8 mouse cellular contexts compared by ENCODE assay signal in genomic region chr4:136425000-136425288, GRCm38 (mm10). TPM values are rescaled to one million over a fixed set of nuclear protein-coding genes. Genes with fewer than 3 reads are reported as not detected.
DNase-seq lines count a peak whose midpoint lies in the region; ATAC-seq and TF ChIP-seq lines count a peak whose summit lies in the region.

No protein-coding gene starts in this region.

- DNase-seq in adrenal gland, adult 2 months, result peak; percentile 24
- DNase-seq in adrenal gland, adult 8-10 months, result no peak
- peak; percentile 19 for DNase-seq in CD4-positive helper T cell, adult 2 months (ENCODE audit: low read depth, low spot score)
- DNase-seq in embryo, embryonic 9.5 days (ENCODE audit: extremely low spot score), result peak; percentile 47
- DNase-seq in induced T-regulatory cell, adult 2 months (ENCODE audit: low read depth), result peak; percentile 33
- DNase-seq in lung, embryonic 14.5 days, result peak; percentile 27
- peak; percentile 50 for DNase-seq in stomach, postnatal 0 days (ENCODE audit: low spot score)
- DNase-seq in T-cell, adult 2 months (ENCODE audit: low spot score), result no peak

- TF ChIP-seq EP300 in stomach, postnatal 0 days (optimal IDR thresholded peaks at IDR 0.05), result no peak

- no peaks in the 10 kb centered on the region for H3K4me1 ChIP-seq in lung, embryonic 14.5 days (ENCODE audit: insufficient read depth)
- H3K4me1 ChIP-seq in stomach, postnatal 0 days (replicated peaks; ENCODE audit: control insufficient read depth, insufficient read depth), result peaks cover 6% of the 10 kb centered on the region

- WGBS in lung, embryonic 14.5 days, result 3% methylated on average over 15 of the region's 15 CpGs
- 4% methylated on average over 15 of the region's 15 CpGs for WGBS in stomach, postnatal 0 days

- no peaks in the 10 kb centered on the region for H3K36me3 ChIP-seq in lung, embryonic 14.5 days (ENCODE audit: insufficient read depth)
- no peaks in the 10 kb centered on the region for H3K36me3 ChIP-seq in stomach, postnatal 0 days (ENCODE audit: control insufficient read depth, insufficient read depth, low read length)

- TF ChIP-seq CTCF in lung, embryonic 14.5 days (IDR thresholded peaks at IDR 0.05; ENCODE audit: low read depth), result peak; percentile 47
- peak; percentile 60 for TF ChIP-seq CTCF in stomach, postnatal 0 days (IDR thresholded peaks at IDR 0.05; ENCODE audit: low read depth)

- peaks cover 29% of the 10 kb centered on the region for H3K27me3 ChIP-seq in lung, embryonic 14.5 days (ENCODE audit: insufficient read depth, low read length)
- H3K27me3 ChIP-seq in stomach, postnatal 0 days (ENCODE audit: control insufficient read depth, insufficient read depth, low read length), result 0 out of 2 replicates have a peak, but pooled peaks cover 2% of the 10 kb centered on the region

- no peak overlapping the region for H3K27ac ChIP-seq in lung, embryonic 14.5 days (ENCODE audit: low read depth)
- H3K27ac ChIP-seq in stomach, postnatal 0 days (replicated peaks), result no peak overlapping the region

- H3K4me3 ChIP-seq in lung, embryonic 14.5 days (ENCODE audit: low read depth, low read length), result peak overlapping the region; percentile 47
- H3K4me3 ChIP-seq in stomach, postnatal 0 days (ENCODE audit: low read depth, low read length), result peak overlapping the region; percentile 53

- ATAC-seq in lung, embryonic 14.5 days (ENCODE audit: insufficient read depth), result no peak
- ATAC-seq in stomach, postnatal 0 days (ENCODE audit: low FRiP score, low TSS enrichment), result peak; percentile 13; the same call in 1 of the 2 replicates

- no peaks in the 10 kb centered on the region for H3K9me3 ChIP-seq in lung, embryonic 14.5 days (ENCODE audit: low read depth, low read length)
- no peaks in the 10 kb centered on the region for H3K9me3 ChIP-seq in stomach, postnatal 0 days (ENCODE audit: control insufficient read depth, low read length)

- H3K4me2 ChIP-seq in lung, embryonic 14.5 days, result peak overlapping the region; percentile 93
- H3K4me2 ChIP-seq in stomach, postnatal 0 days (replicated peaks; ENCODE audit: low read depth), result peak overlapping the region; percentile 97

- H3K9ac ChIP-seq in lung, embryonic 14.5 days, result peak overlapping the region; percentile 46; the same call in 1 of the 2 replicates
- H3K9ac ChIP-seq in stomach, postnatal 0 days (ENCODE audit: low read length), result peak overlapping the region; percentile 47

RNA-seq across cellular contexts. Expression of gene Htr1d, which starts 1.6 kb away (rescaled TPM):
- total RNA-seq in adrenal gland, adult 2 months (2021), result not detected
- 0.07 TPM in 1 of 2 replicates, not detected in the other for polyA plus RNA-seq in adrenal gland, adult 2 months (2012; rRNA removed)
- total RNA-seq in adrenal gland, adult 8-10 months (2022), result under 1 TPM in 1 of 4 experiments, not detected in 3; 0.19 TPM
- 0.07 TPM in 1 of 2 replicates, not detected in the other for polyA plus RNA-seq in lung, embryonic 14.5 days (2014; fragmentation: Nextera tagmentation; extraction: Ambion mirVana)
- polyA plus RNA-seq in stomach, postnatal 0 days (2015; fragmentation: Nextera tagmentation; extraction: Ambion mirVana), result 0.06 and 0.34 TPM in 2 replicates

RNA-seq across cellular contexts. Expression of gene 6030445D17Rik, which starts 37.1 kb away (rescaled TPM):
- total RNA-seq in adrenal gland, adult 2 months (2021), result not detected
- polyA plus RNA-seq in adrenal gland, adult 2 months (2012; rRNA removed), result 0.18 and 0.36 TPM in 2 replicates
- under 1 TPM; 0.31 to 0.92 (median 0.50) TPM for total RNA-seq in adrenal gland, adult 8-10 months (2022)
- polyA plus RNA-seq in lung, embryonic 14.5 days (2014; fragmentation: Nextera tagmentation; extraction: Ambion mirVana), result 0.30 and 0.42 TPM in 2 replicates
- polyA plus RNA-seq in stomach, postnatal 0 days (2015; fragmentation: Nextera tagmentation; extraction: Ambion mirVana), result 0.33 and 0.40 TPM in 2 replicates

RNA-seq across cellular contexts. Expression of gene Luzp1, which starts 44.6 kb away (rescaled TPM):
- 10 to 100 TPM; 29.3 to 37.1 TPM for total RNA-seq in adrenal gland, adult 2 months (2021)
- 3.9 and 4.4 TPM in 2 replicates for polyA plus RNA-seq in adrenal gland, adult 2 months (2012; rRNA removed)
- 10 to 100 TPM; 26.4 to 46.4 (median 40.1) TPM for total RNA-seq in adrenal gland, adult 8-10 months (2022)
- polyA plus RNA-seq in lung, embryonic 14.5 days (2014; fragmentation: Nextera tagmentation; extraction: Ambion mirVana), result 111 and 140 TPM in 2 replicates
- 54.6 and 67.8 TPM in 2 replicates for polyA plus RNA-seq in stomach, postnatal 0 days (2015; fragmentation: Nextera tagmentation; extraction: Ambion mirVana)

Comparison
In these comparisons a context has a peak if more than half of its experiments do, and no peak if none do; other contexts are left out.
1. DNase-seq: peak in adrenal gland, adult 2 months (single experiment), CD4-positive helper T cell, adult 2 months (single experiment), embryo, embryonic 9.5 days (single experiment), induced T-regulatory cell, adult 2 months (single experiment), lung, embryonic 14.5 days (single experiment) and stomach, postnatal 0 days (single experiment); none in adrenal gland, adult 8-10 months (single experiment) and T-cell, adult 2 months (single experiment).
2. RNA of gene Luzp1, which starts 44.6 kb away (polyA plus RNA-seq): 111 to 140 TPM in lung, embryonic 14.5 days and 54.6 to 67.8 TPM in stomach, postnatal 0 days; 3.9 to 4.4 TPM in adrenal gland, adult 2 months; every median in the first group is over 10 times any median in the second.